Mouse (Mus musculus) left cerebral cortex, postnatal 25 days (tissue): Measurements from ENCODE around the gene Dcdc2c. TPM values are rescaled to one million over a fixed set of nuclear protein-coding genes. Genes with fewer than 3 reads are reported as not detected.

ENCODE experiments used
- DNase-seq, 2 experiments: peaks; one replicate each; pipeline ENCODE4 v3.0.0; 2022; ENCODE audit warnings: low spot score in 2 of 2, mixed read lengths in 1 of 2
- intact Hi-C: fragments of 180-260 bp; cut with DNase I; formaldehyde crosslinking; loops from one replicate; pipeline ENCODE4 v1.15.1; 2025
- total RNA-seq, 2 experiments: library from RNA; stranded (reverse); gene quantifications; 2 replicates each; pipeline ENCODE4 v1.2.3; 2021

Dcdc2c gene
- total RNA-seq, 2 experiments from 2014 or later = 0.66 to 1.1 TPM

GRCm38 (mm10) chr12:28482483-28483160 is 69.6 kb downstream of the Dcdc2c start:
- DNase-seq = no peak
- intact Hi-C loops = no loop called here

GRCm38 (mm10) chr12:28460951-28461431 is 91.2 kb downstream of the Dcdc2c start:
- DNase-seq = peak; percentile 21 to 63
- intact Hi-C loops = no loop called here

- DNase-seq = no peak
- intact Hi-C loops = no loop called here
These were observed 91.7 kb downstream of the Dcdc2c start for GRCm38 (mm10) chr12:28460523-28460922.

- peak; percentile 14 to 50 for DNase-seq
- intact Hi-C loops = no loop called here
These were observed 93.4 kb downstream of the Dcdc2c start for GRCm38 (mm10) chr12:28458786-28459185.

GRCm38 (mm10) chr12:28436536-28436935 is 115.7 kb downstream of the Dcdc2c start:
- intact Hi-C loops = no loop called here
- DNase-seq = no peak

GRCm38 (mm10) chr12:28432729-28433067 is 119.5 kb downstream of the Dcdc2c start:
- intact Hi-C loops = loop anchor here (2.0 to 5.0 kb wide), 3 partner anchors 835 to 1900 kb away; partner anchors contain the start of gene Sox11
- no peak for DNase-seq

GRCm38 (mm10) chr12:28431832-28432728 is 120.1 kb downstream of the Dcdc2c start:
- peak; percentile 67 to 74 for DNase-seq
- intact Hi-C loops = loop anchor here (2.0 to 5.0 kb wide), 3 partner anchors 835 to 1899 kb away; partner anchors contain the start of gene Sox11

GRCm38 (mm10) chr12:28429856-28430255 is 122.3 kb downstream of the Dcdc2c start:
- intact Hi-C loops = loop anchor here (5.0 kb wide), 1 partner anchor 833 kb away; no protein-coding TSS in a partner anchor

GRCm38 (mm10) chr12:28416957-28417356 is 135.2 kb downstream of the Dcdc2c start:
- DNase-seq = peak; percentile 2 to 9
- intact Hi-C loops = no loop called here

More at GRCm38 (mm10) chr12:28429856-28430255, 122.3 kb downstream of the Dcdc2c start:
- DNase-seq = no peak

GRCm38 (mm10) chr12:28407656-28408405 is 144.4 kb downstream of the Dcdc2c start:
- intact Hi-C loops = no loop called here
- no peak for DNase-seq

GRCm38 (mm10) chr12:28402256-28402655 is 149.9 kb downstream of the Dcdc2c start:
- intact Hi-C loops = no loop called here
- no peak for DNase-seq

GRCm38 (mm10) chr12:28401372-28401771 is 150.8 kb downstream of the Dcdc2c start:
- DNase-seq = no peak
- intact Hi-C loops = no loop called here

GRCm38 (mm10) chr12:28392129-28392528 is 160.1 kb downstream of the Dcdc2c start:
- no peak for DNase-seq
- intact Hi-C loops = no loop called here

Other genes starting within 250 kb of the Dcdc2c start
- gene Allc, start 30.1 kb upstream of the Dcdc2c start, total RNA-seq = 1 to 10 TPM in 1 of 2 experiments, under 1 TPM in 1; 0.73 to 1.2 TPM
- gene Colec11, start 71.0 kb upstream of the Dcdc2c start, total RNA-seq = under 1 TPM; 0.60 to 0.62 TPM
- gene Rps7, start 83.6 kb upstream of the Dcdc2c start, total RNA-seq = 100 to 1,000 TPM; 282 to 283 TPM
- gene Rnaseh1, start 97.2 kb upstream of the Dcdc2c start, total RNA-seq = 10 to 100 TPM; 12.9 to 13.4 TPM
- 10 to 100 TPM; 26.5 to 29.7 TPM for gene Adi1, start 122.8 kb upstream of the Dcdc2c start, total RNA-seq
- gene Trappc12, start 198.1 kb upstream of the Dcdc2c start, total RNA-seq = 10 to 100 TPM; 53.8 to 57.7 TPM
- 10 to 100 TPM; 60.3 to 62.1 TPM for gene Eipr1, start 199.4 kb upstream of the Dcdc2c start, total RNA-seq